Mouse (Mus musculus) embryonic fibroblast, embryonic 13.5 days (primary cell): Measurements from ENCODE around the gene Nol4l.

Experiments
- CTCF ChIP-seq: IDR thresholded peaks from 2 replicates; pipeline ENCODE4 v1.5.1; 2011; ENCODE audit warnings: mild to moderate bottlenecking, control low read depth, low read length, moderate library complexity, borderline replicate concordance; ENCODE audit not compliant: insufficient read depth
- POLR2A ChIP-seq: IDR thresholded peaks from 2 replicates; pipeline ENCODE4 v1.6.1; 2011; ENCODE audit warnings: low read depth, mild to moderate bottlenecking, control low read depth, low read length, moderate library complexity

DNA sequence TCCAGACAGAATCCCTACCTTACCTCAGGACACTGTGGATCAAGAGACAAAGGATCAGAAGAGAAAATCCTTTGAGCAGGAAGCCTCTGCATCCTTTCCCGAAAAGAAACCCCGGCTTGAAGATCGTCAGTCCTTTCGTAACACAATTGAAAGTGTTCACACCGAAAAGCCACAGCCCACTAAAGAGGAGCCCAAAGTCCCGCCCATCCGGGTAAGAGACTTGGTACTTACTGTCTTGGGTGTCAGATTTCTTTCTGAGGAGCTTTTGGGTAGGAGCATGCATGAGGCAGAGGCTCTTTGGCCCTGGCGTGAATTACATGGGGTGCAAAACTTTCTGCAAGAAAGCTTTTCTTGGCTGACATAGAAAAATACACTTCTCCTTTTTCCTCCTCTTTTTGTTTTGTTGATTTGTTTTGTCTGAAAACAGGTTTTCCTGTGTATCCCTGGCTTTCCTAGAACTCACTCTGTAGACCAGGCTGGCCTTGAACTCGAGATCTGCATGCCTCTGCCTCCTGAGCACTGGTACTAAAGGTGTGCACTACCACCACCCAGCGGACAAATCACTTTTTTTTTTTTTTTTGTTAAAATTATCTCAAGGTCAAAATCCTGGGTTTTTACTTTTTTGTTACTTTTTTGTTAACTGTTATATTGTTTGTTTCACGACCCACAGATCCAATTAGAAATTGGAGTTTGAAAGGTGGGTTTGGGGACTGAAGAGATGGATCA lies 131.8 kb downstream of the Nol4l start:
- TF ChIP-seq CTCF (no peak), POLR2A (no peak)
